Mouse (Mus musculus) bone marrow, adult 2 months (tissue): Measurements from ENCODE around the gene Slc24a3. TPM values are rescaled to one million over a fixed set of nuclear protein-coding genes. Genes with fewer than 3 reads are reported as not detected.

Experiments
- H3K27ac ChIP-seq: fragments of 200-500 bp; 2 replicates; pipeline ENCODE4 v1.5.1; 2012; ENCODE audit warnings: low read depth, mild to moderate bottlenecking, control low read depth, inconsistent platforms, low read length; ENCODE audit not compliant: control insufficient read depth, poor library complexity, insufficient read depth
- H3K4me1 ChIP-seq: fragments of 200-500 bp; 2 replicates; pipeline ENCODE4 v1.6.1; 2011; ENCODE audit warnings: low read length; ENCODE audit not compliant: control insufficient read depth, insufficient read depth
- H3K4me3 ChIP-seq: fragments of 200-500 bp; replicated peaks from 2 replicates; pipeline ENCODE3; 2011; ENCODE audit warnings: mild to moderate bottlenecking, low read depth, low read length, control low read depth; ENCODE audit not compliant: control insufficient read depth
- CTCF ChIP-seq: fragments of 200-500 bp; IDR thresholded peaks from 2 replicates; pipeline ENCODE4 v1.5.1; 2011; ENCODE audit warnings: low read length, control low read depth; ENCODE audit not compliant: control insufficient read depth, insufficient read depth
- POLR2A ChIP-seq: fragments of 200-500 bp; IDR thresholded peaks from 2 replicates; pipeline ENCODE4 v1.6.1; 2011; ENCODE audit warnings: low read depth, mild to moderate bottlenecking, control low read depth, low read length, borderline replicate concordance; ENCODE audit not compliant: control insufficient read depth
- WGBS: fragments of 180-500 bp; shearing (Covaris S2); methylation state at CpG from one replicate; pipeline ENCODE4 v1.1.7; 2018; 5-methylcytosine and 5-hydroxymethylcytosine counted together
- polyA plus RNA-seq: library from polyadenylated mRNA; stranded (reverse); fragments of >200 nt; gene quantifications from 2 replicates; pipeline ENCODE4 v1.2.4, GENCODE M21; 2011; ENCODE audit warnings: low replicate concordance; ENCODE audit not compliant: missing spikeins, insufficient read depth, insufficient read length

Gene Slc24a3
- polyA plus RNA-seq, 1 experiment, result 3.2 TPM

- H3K27ac ChIP-seq, result no peak overlapping the region
- no peak overlapping the region for H3K4me3 ChIP-seq
- 88% methylated on average over 3 of the region's 3 CpGs for WGBS
- H3K4me1 ChIP-seq, result no peaks in the 10 kb centered on the region
- no peak for TF ChIP-seq CTCF
- no peak for TF ChIP-seq POLR2A
Measured at GRCm38 (mm10) chr2:145546071-145546470, 378.5 kb downstream of the Slc24a3 start.

GRCm38 (mm10) chr2:145554722-145555252, 387.2 kb downstream of the Slc24a3 start:
- TF ChIP-seq CTCF (no peak), POLR2A (no peak)
- Histone ChIP-seq H3K4me1 (no peaks in the 10 kb centered on the region), H3K27ac (no peak overlapping the region), H3K4me3 (no peak overlapping the region)
- WGBS, result 87% methylated on average over 2 of the region's 2 CpGs

GRCm38 (mm10) chr2:145555713-145556112, 388.2 kb downstream of the Slc24a3 start:
- H3K4me1 ChIP-seq, result no peaks in the 10 kb centered on the region
- no peak overlapping the region for H3K4me3 ChIP-seq
- WGBS, result 87% methylated on average over 2 of the region's 2 CpGs
- H3K27ac ChIP-seq, result no peak overlapping the region
- TF ChIP-seq CTCF (no peak), POLR2A (no peak)

GRCm38 (mm10) chr2:145557361-145557931, 389.9 kb downstream of the Slc24a3 start:
- TF ChIP-seq CTCF, result peak; percentile 8; the same call in 1 of the 2 replicates
- no peak for TF ChIP-seq POLR2A
- Histone ChIP-seq H3K4me1 (no peaks in the 10 kb centered on the region), H3K27ac (no peak overlapping the region), H3K4me3 (no peak overlapping the region)
- 19% methylated on average over 1 of the region's 1 CpGs for WGBS

- H3K4me1 ChIP-seq, result no peaks in the 10 kb centered on the region
- TF ChIP-seq POLR2A (no peak), CTCF (no peak)
- H3K4me3 ChIP-seq, result no peak overlapping the region
- no peak overlapping the region for H3K27ac ChIP-seq
Measured at GRCm38 (mm10) chr2:145562493-145562892, 394.9 kb downstream of the Slc24a3 start.

GRCm38 (mm10) chr2:145564596-145564995, 397.0 kb downstream of the Slc24a3 start:
- no peak overlapping the region for H3K4me3 ChIP-seq
- TF ChIP-seq POLR2A, result no peak
- no peak for TF ChIP-seq CTCF

GRCm38 (mm10) chr2:145566904-145567303, 399.4 kb downstream of the Slc24a3 start:
- Histone ChIP-seq H3K4me3 (no peak overlapping the region), H3K4me1 (no peaks in the 10 kb centered on the region), H3K27ac (no peak overlapping the region)
- WGBS, result 41% methylated on average over 2 of the region's 2 CpGs
- TF ChIP-seq CTCF (no peak), POLR2A (no peak)

More at GRCm38 (mm10) chr2:145564596-145564995, 397.0 kb downstream of the Slc24a3 start:
- Histone ChIP-seq H3K27ac (no peak overlapping the region), H3K4me1 (no peaks in the 10 kb centered on the region)
- 83% methylated on average over 8 of the region's 8 CpGs for WGBS

- H3K27ac ChIP-seq, result no peak overlapping the region
- TF ChIP-seq POLR2A (no peak), CTCF (no peak)
- H3K4me1 ChIP-seq, result no peaks in the 10 kb centered on the region; the same call in 1 of the 2 replicates
- no peak overlapping the region for H3K4me3 ChIP-seq
- WGBS, result 74% methylated on average over 3 of the region's 3 CpGs
Measured at GRCm38 (mm10) chr2:145571943-145572342, 404.4 kb downstream of the Slc24a3 start.

- TF ChIP-seq CTCF (no peak), POLR2A (no peak)
- no peak overlapping the region for H3K27ac ChIP-seq
Measured at GRCm38 (mm10) chr2:145574148-145574547, 406.6 kb downstream of the Slc24a3 start.

More at GRCm38 (mm10) chr2:145574148-145574547, 406.6 kb downstream of the Slc24a3 start:
- Histone ChIP-seq H3K4me3 (no peak overlapping the region), H3K4me1 (no peaks in the 10 kb centered on the region; the same call in 1 of the 2 replicates)
- WGBS, result 18% methylated on average over 4 of the region's 4 CpGs
